Mouse (Mus musculus): ENCODE results near the gene Prim1. TPM values are rescaled to one million over a fixed set of nuclear protein-coding genes. Genes with fewer than 3 reads are reported as not detected.

The Prim1 gene
- 3.0 and 4.1 TPM in 2 replicates for polyA plus RNA-seq (2012; ENCODE audit: insufficient read depth, insufficient read length, missing spikeins)

- Histone ChIP-seq H3K27ac (replicated peaks; ENCODE audit: low read depth, low read length) (no peak within 1 kb of the TSS), H3K4me1 (ENCODE audit: control insufficient read depth, insufficient read depth, insufficient read length, low read length) (no peaks in the 10 kb centered on the region), H3K4me3 (ENCODE audit: insufficient read depth, low read depth, low read length) (peak within 1 kb of the TSS; percentile 94)
Measured at GRCm38 (mm10) chr10:128015068-128015934, at the start of gene Prim1. Gene Prim1 (plus strand): TSS chr10:128015168.

DNA sequence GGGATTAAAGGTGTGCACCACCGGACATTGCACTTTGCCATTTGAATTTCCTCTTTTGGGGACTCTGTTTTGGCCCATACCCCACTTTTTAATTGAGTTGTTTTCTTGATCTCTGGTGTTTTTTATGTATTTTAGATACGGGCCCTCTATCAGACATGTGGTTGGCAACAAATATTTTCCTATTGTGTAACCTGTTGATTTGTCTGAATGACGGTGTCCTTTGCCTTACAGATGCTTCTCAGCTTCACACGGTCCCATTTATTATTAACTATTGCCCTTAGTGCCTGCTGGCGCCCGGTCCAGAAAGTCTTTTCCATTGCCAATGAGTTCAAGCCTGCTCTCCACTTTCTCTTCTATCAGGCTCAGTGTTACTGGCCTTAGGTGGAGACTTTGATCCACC lies 48.5 kb upstream of the Prim1 start:
- no peak overlapping the region for H3K27ac ChIP-seq (replicated peaks; ENCODE audit: low read depth, low read length)
- no peak overlapping the region for H3K4me3 ChIP-seq (ENCODE audit: insufficient read depth, low read depth, low read length)
- no peaks in the 10 kb centered on the region for H3K4me1 ChIP-seq (ENCODE audit: control insufficient read depth, insufficient read depth, insufficient read length, low read length)

DNA sequence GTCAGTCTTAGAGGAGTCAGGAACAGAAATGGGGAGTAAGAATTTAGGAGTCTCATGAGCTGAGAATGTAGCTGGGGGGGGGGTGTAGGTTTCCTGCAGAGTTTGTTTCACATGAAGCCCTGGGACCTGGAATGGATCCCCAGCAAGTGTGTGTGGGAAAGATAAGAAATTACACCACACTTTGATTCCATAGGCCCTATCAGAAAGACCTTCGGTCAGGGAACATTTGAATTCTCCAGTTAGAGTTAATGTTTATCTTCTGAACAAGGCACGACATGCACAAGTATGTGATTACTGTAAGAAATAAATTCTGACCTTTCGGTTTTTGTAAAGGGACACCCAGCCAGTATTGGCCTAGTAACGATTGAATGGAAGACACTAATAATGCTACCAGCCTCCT lies 45.1 kb upstream of the Prim1 start:
- Histone ChIP-seq H3K27ac (replicated peaks; ENCODE audit: low read depth, low read length) (no peak overlapping the region), H3K4me1 (ENCODE audit: control insufficient read depth, insufficient read depth, insufficient read length, low read length) (no peaks in the 10 kb centered on the region), H3K4me3 (ENCODE audit: insufficient read depth, low read depth, low read length) (no peak overlapping the region)

GRCm38 (mm10) chr10:127970359-127970831 lies 44.6 kb upstream of the Prim1 start:
- Histone ChIP-seq H3K27ac (replicated peaks; ENCODE audit: low read depth, low read length) (no peak overlapping the region), H3K4me3 (ENCODE audit: insufficient read depth, low read depth, low read length) (no peak overlapping the region), H3K4me1 (ENCODE audit: control insufficient read depth, insufficient read depth, insufficient read length, low read length) (no peaks in the 10 kb centered on the region)

GRCm38 (mm10) chr10:127971135-127971534 lies 43.8 kb upstream of the Prim1 start:
- Histone ChIP-seq H3K4me1 (ENCODE audit: control insufficient read depth, insufficient read depth, insufficient read length, low read length) (no peaks in the 10 kb centered on the region), H3K27ac (replicated peaks; ENCODE audit: low read depth, low read length) (no peak overlapping the region), H3K4me3 (ENCODE audit: insufficient read depth, low read depth, low read length) (no peak overlapping the region)

DNA sequence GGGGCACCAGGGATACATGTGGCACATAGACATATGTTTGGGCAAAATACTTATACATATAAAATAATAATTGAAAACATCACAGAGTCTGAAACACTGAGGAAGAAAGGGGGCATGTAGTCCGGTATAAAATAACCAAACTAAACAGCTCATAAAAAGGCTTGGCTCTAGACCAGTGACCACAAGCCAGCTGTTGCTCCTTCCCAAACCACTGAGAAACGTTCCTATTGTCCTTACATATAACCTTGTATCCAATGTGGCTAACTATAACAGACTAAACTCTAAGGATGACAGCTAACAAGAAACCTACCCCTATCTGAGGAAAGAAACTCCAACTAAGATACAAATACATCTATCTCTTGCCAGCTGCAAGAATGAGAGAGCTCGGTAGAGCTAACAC lies 40.9 kb upstream of the Prim1 start:
- Histone ChIP-seq H3K4me1 (ENCODE audit: control insufficient read depth, insufficient read depth, insufficient read length, low read length) (no peaks in the 10 kb centered on the region), H3K27ac (replicated peaks; ENCODE audit: low read depth, low read length) (no peak overlapping the region), H3K4me3 (ENCODE audit: insufficient read depth, low read depth, low read length) (no peak overlapping the region)

DNA sequence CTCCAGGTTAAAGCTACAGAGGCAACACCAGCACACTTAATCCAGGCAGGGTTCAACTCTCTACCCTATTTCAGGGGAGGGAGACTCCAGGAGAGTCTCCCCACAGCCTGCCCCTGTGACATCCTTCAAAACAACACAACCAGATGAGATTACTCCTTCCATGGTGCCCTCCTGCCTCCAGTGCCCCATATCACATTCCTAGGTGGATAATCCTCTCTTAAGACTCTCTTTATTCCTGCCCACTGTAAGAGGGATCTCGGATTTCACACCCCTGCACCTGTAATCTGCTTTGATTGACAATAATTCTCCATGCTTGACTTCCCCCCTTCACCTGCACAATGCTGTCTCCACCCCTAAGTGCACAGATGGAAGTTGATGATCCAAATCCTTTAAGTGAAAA lies 39.5 kb upstream of the Prim1 start:
- H3K4me3 ChIP-seq (ENCODE audit: insufficient read depth, low read depth, low read length) = no peak overlapping the region
- H3K4me1 ChIP-seq (ENCODE audit: control insufficient read depth, insufficient read depth, insufficient read length, low read length) = no peaks in the 10 kb centered on the region
- no peak overlapping the region for H3K27ac ChIP-seq (replicated peaks; ENCODE audit: low read depth, low read length)

DNA sequence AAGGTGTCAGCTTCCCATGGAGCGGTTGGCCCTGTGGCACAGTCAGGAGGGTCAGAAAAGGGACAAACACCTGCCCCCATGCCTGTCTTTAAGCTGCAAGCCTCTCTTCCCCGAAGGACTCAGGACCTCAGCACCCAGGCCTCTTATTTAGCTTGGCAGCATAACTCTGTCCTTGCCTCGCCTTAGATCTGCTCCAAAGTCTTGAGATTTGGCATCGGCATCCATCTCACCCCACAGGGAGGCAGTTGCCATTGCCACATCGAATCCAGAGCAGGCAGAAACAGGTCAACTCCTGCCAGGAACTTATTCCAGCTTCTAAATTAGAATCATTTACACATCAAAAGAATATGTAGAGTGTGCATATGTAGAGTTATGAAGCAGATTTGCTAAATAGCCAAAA lies 30.3 kb upstream of the Prim1 start:
- Histone ChIP-seq H3K4me1 (ENCODE audit: control insufficient read depth, insufficient read depth, insufficient read length, low read length) (peaks cover 5% of the 10 kb centered on the region; the same call in 1 of the 2 replicates), H3K4me3 (ENCODE audit: insufficient read depth, low read depth, low read length) (no peak overlapping the region)

GRCm38 (mm10) chr10:127985601-127986000 lies 29.4 kb upstream of the Prim1 start:
- no peak overlapping the region for H3K4me3 ChIP-seq (ENCODE audit: insufficient read depth, low read depth, low read length)
- no peak overlapping the region for H3K27ac ChIP-seq (replicated peaks; ENCODE audit: low read depth, low read length)
- H3K4me1 ChIP-seq (ENCODE audit: control insufficient read depth, insufficient read depth, insufficient read length, low read length) = peaks cover 5% of the 10 kb centered on the region; the same call in 1 of the 2 replicates

More for the DNA sequence above, 30.3 kb upstream of the Prim1 start:
- 0 out of 2 replicates have a peak overlapping the region, but pooled peaks have one; percentile 15 for H3K27ac ChIP-seq (replicated peaks; ENCODE audit: low read depth, low read length)

DNA sequence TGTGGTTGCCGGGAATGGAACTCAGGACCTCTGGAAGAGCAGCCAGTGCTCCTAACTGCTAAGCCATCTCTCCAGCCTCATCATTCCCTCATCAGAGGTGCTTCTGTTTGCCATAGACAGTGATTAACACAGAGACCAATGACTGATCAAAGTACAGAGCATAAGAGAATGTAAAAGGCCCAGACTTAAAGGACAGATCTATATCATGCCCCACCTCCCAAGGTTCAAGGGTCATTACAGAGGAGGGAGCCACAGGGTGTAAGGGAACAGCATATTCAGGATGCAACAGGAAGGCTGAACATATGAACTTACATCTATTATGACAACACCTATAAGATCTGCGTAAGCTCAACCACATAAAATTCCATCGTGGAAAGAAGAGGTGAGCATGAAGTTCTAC lies 18.3 kb upstream of the Prim1 start:
- H3K27ac ChIP-seq (replicated peaks; ENCODE audit: low read depth, low read length) = no peak overlapping the region
- H3K4me3 ChIP-seq (ENCODE audit: insufficient read depth, low read depth, low read length) = no peak overlapping the region
- H3K4me1 ChIP-seq (ENCODE audit: control insufficient read depth, insufficient read depth, insufficient read length, low read length) = no peaks in the 10 kb centered on the region

DNA sequence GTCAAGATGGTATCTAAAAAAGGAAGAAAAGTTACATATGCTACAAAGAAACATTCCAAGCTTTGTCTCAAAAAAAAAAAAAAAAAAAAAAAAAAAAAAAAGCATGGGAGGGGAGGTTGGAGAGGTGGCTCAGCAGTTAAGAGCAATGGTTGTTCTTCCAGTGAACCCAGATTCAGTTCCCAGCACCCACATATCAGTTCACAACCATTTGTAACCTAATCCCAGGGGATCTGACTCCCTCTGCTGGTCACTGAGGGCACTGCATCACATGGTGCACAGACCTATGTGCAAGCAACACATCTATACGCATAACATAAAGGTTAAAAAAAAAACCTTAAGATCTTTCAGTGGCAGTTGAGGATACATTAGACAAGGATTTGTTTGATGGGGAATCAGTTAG lies 16.7 kb upstream of the Prim1 start:
- H3K27ac ChIP-seq (replicated peaks; ENCODE audit: low read depth, low read length) = no peak overlapping the region
- H3K4me3 ChIP-seq (ENCODE audit: insufficient read depth, low read depth, low read length) = no peak overlapping the region

DNA sequence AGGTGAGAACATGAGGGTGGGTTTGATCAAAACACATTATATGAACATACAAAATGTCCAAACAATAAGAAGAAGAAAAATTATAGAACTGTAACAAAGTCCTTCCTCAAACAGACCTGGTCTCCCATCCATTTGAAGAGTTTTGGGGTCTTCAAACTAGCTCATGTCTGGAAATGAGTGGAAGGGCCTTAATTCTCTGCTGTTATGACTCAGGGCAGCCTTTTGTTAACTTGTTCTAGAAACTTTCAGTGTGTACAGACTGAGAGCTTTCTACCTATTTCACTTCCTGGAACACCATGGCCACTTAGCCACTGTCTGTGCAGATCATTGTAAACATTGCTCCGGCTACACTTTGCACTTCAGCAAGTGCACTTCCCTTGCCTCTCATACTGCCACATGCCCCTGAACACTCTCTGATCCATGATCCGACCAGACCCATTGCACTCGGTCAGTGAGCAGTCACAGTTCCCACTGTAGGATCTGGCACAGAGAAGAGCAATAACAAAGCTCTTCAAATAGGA lies 11.6 kb upstream of the Prim1 start:
- Histone ChIP-seq H3K4me3 (ENCODE audit: insufficient read depth, low read depth, low read length) (no peak overlapping the region), H3K4me1 (ENCODE audit: control insufficient read depth, insufficient read depth, insufficient read length, low read length) (no peaks in the 10 kb centered on the region), H3K27ac (replicated peaks; ENCODE audit: low read depth, low read length) (no peak overlapping the region)

More for the DNA sequence above, 16.7 kb upstream of the Prim1 start:
- H3K4me1 ChIP-seq (ENCODE audit: control insufficient read depth, insufficient read depth, insufficient read length, low read length) = no peaks in the 10 kb centered on the region

GRCm38 (mm10) chr10:128004918-128005317 lies 10.1 kb upstream of the Prim1 start:
- H3K4me3 ChIP-seq (ENCODE audit: insufficient read depth, low read depth, low read length) = no peak overlapping the region
- H3K27ac ChIP-seq (replicated peaks; ENCODE audit: low read depth, low read length) = no peak overlapping the region

DNA sequence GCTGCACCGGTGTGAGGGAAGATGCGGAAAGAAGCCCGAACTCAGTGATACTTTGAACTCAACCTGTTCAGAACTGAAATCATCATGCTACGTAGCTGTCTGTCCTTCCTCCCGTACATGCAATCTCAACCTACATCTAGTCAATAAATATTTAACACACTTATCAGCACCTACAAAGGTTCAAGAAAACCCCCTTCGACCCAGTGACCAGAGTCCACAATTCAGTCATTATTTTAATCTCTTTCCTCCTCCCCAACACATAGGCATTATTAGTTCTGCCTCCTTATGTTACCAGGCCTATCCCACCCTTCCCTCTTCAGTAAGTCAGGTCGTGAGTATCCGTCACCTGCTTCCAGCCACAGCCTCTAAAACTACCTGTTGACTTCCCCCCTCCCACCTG lies 9.5 kb upstream of the Prim1 start:
- H3K4me1 ChIP-seq (ENCODE audit: control insufficient read depth, insufficient read depth, insufficient read length, low read length) = no peaks in the 10 kb centered on the region
- no peak overlapping the region for H3K4me3 ChIP-seq (ENCODE audit: insufficient read depth, low read depth, low read length)
- no peak overlapping the region for H3K27ac ChIP-seq (replicated peaks; ENCODE audit: low read depth, low read length)

More at GRCm38 (mm10) chr10:128004918-128005317, 10.1 kb upstream of the Prim1 start:
- no peaks in the 10 kb centered on the region for H3K4me1 ChIP-seq (ENCODE audit: control insufficient read depth, insufficient read depth, insufficient read length, low read length)

DNA sequence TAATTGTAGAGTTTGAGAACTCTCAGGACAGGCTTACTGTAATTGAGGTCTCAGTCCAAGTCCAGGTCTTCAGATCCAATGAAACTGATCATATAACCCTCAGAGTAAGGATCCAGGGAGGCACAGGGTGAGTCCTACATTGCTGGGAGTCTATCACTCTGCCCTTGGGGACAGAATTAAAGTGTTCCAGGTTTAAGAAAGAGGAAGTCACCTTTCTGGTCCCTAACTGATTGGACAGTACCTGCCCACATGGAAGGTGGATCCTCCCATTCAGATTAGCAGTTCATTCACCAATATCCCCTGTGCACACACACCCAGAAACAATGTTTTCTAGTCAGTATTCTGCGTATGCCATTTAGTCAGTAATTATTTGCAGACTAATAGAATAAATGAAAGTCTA lies 7.5 kb upstream of the Prim1 start, which contains the start of gene Hsd17b6:
Hsd17b6 (minus strand) TSS at position 166 of the 400 bp plus-strand sequence.
- no peaks in the 10 kb centered on the region for H3K4me1 ChIP-seq (ENCODE audit: control insufficient read depth, insufficient read depth, insufficient read length, low read length)
- no peak within 1 kb of the TSS for H3K27ac ChIP-seq (replicated peaks; ENCODE audit: low read depth, low read length)
- H3K4me3 ChIP-seq (ENCODE audit: insufficient read depth, low read depth, low read length) = no peak within 1 kb of the TSS

Measured in brown adipose tissue, adult 24 weeks (tissue).